Mouse (Mus musculus) cerebellum, postnatal 36 days (tissue): ENCODE measurements at regions not wholly inside any gene's neighbourhood (a gene's known extent, or its start where the extent isn't known, plus 50 kb on each side); places are given as distances from the start of the nearest gene placed in this dataset.

ENCODE experiments used
- DNase-seq, 2 experiments: peaks; one replicate each; pipeline ENCODE4 v3.0.0; 2021 to 2022; ENCODE audit warnings: mixed read lengths in 2 of 2

- no peak for DNase-seq
Observed at GRCm38 (mm10) chr4:84109771-84110503, 565.1 kb downstream of the Bnc2 start.

- DNase-seq, result no peak
Observed at GRCm38 (mm10) chr4:84114162-84115040, 560.7 kb downstream of the Bnc2 start.

- no peak for DNase-seq
Observed at GRCm38 (mm10) chr4:84118284-84118919, 556.7 kb downstream of the Bnc2 start.

- DNase-seq, result no peak
Observed at GRCm38 (mm10) chr4:84119616-84120015, 555.5 kb downstream of the Bnc2 start.

- DNase-seq, result no peak
Observed at GRCm38 (mm10) chr4:84120330-84120729, 554.7 kb downstream of the Bnc2 start.

GRCm38 (mm10) chr4:84121442-84121841, 553.6 kb downstream of the Bnc2 start:
- no peak for DNase-seq

GRCm38 (mm10) chr4:84126400-84126799, 548.7 kb downstream of the Bnc2 start:
- DNase-seq, result no peak

- DNase-seq, result no peak
Observed at GRCm38 (mm10) chr4:84127380-84127779, 547.7 kb downstream of the Bnc2 start.

GRCm38 (mm10) chr4:84130840-84131547, 544.1 kb downstream of the Bnc2 start:
- peak; percentile 62 to 75 for DNase-seq

GRCm38 (mm10) chr4:84135740-84136139, 539.3 kb downstream of the Bnc2 start:
- no peak for DNase-seq

GRCm38 (mm10) chr4:84137171-84137919, 537.7 kb downstream of the Bnc2 start:
- peak; percentile 26 to 36 for DNase-seq

GRCm38 (mm10) chr4:84149149-84150050, 525.7 kb downstream of the Bnc2 start:
- no peak for DNase-seq

GRCm38 (mm10) chr4:84150698-84151097, 524.4 kb downstream of the Bnc2 start:
- DNase-seq, result no peak

GRCm38 (mm10) chr4:84151247-84151646, 523.8 kb downstream of the Bnc2 start:
- no peak for DNase-seq

GRCm38 (mm10) chr4:84151971-84152450, 523.1 kb downstream of the Bnc2 start:
- no peak for DNase-seq

- no peak for DNase-seq
Observed at GRCm38 (mm10) chr4:84153571-84153970, 521.5 kb downstream of the Bnc2 start.

GRCm38 (mm10) chr4:84157911-84158647, 517.0 kb downstream of the Bnc2 start:
- DNase-seq, result no peak

- DNase-seq, result no peak
Observed at GRCm38 (mm10) chr4:84163362-84163761, 511.7 kb downstream of the Bnc2 start.

GRCm38 (mm10) chr4:84165256-84165655, 509.8 kb downstream of the Bnc2 start:
- no peak for DNase-seq

- no peak for DNase-seq
Observed at GRCm38 (mm10) chr4:84172841-84173240, 502.2 kb downstream of the Bnc2 start.
